Mouse (Mus musculus): ENCODE data around the gene Drd5. TPM values are rescaled to one million over a fixed set of nuclear protein-coding genes. Genes with fewer than 3 reads are reported as not detected.
A peak's percentile ranks its signal among the peaks of the same experiment; 100 is the strongest.

Gene Drd5
- polyA plus RNA-seq (2015; fragmentation: Nextera tagmentation; extraction: Ambion mirVana): 0.59 and 0.73 TPM in 2 replicates

DNA sequence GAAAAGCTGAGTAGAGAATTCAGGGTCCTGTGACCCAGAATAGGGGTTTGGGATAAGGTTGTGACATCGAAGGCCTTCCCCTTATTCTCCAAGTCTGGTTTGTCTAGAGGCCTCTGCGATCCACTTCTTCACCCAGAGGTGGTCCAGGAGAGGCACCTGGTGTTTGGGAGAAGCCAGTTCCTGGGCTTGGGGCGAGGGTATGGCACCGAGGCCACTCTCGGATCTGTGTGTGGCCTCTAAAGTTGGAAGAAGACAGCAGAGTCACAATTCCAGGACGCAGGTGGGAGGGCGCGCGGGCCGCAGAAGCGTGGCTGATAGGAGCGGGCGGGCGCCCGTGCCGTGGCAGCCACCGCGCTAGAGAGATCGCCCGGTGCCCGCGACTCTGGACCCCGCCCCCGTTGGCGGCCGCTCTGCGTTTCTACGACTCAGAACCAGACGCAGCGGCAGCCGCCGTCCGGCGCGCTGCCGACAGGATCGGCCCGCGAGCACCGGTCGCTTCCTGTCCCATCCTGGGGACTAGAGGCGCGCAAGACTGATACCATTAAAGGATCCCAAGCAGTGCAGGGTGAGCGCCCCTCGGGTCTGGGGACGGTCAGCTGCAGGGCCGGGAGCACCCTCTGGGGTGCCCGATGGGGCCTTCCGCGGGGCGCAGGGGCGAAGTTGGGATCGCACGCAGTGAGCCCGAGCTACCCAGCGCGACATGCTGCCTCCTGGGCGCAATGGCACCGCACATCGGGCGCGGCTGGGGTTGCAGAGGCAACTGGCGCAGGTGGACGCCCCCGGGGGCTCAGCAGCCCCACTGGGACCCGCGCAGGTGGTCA, at the start of gene Drd5:
Gene Drd5, plus strand, starts transcription at position 402 of the 821 bp plus-strand sequence.
- Histone ChIP-seq H3K4me2 (peak within 1 kb of the TSS; percentile 95), H3K4me1 (replicated peaks) (peaks cover 6% of the 10 kb centered on the region), H3K9ac (peak within 1 kb of the TSS; percentile 49), H3K27me3 (peaks cover 39% of the 10 kb centered on the region), H3K4me3 (peak within 1 kb of the TSS; percentile 51), H3K36me3 (no peaks in the 10 kb centered on the region), H3K27ac (replicated peaks) (no peak within 1 kb of the TSS), H3K9me3 (no peaks in the 10 kb centered on the region)
- ATAC-seq (ENCODE audit: low FRiP score, low read depth): peak; percentile 65
- WGBS: 3% methylated on average over 63 of the region's 67 CpGs

DNA sequence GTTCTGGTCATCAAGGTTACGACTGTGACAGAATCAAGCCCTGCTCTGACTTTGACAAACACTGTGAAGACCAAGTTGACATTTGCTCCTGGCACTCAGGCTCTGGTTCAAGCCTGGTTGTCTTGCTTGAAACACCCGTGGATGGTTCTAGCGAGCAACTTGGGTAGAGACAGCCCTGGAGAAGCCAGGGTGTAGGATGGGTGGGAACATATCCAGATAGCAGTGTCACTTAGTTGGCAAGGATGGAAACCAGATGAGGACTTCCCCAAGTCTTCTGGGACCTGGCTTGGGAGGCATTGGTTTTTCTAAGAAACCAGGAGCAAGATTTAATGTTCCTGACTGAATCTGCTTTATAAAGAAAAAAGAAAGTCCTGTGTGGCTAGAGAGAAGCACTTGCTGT, 48.2 kb upstream of the Drd5 start:
- H3K27ac ChIP-seq (replicated peaks): no peak overlapping the region
- peaks cover 25% of the 10 kb centered on the region for H3K36me3 ChIP-seq
- H3K4me3 ChIP-seq: no peak overlapping the region
- no peaks in the 10 kb centered on the region for H3K9me3 ChIP-seq
- H3K4me1 ChIP-seq (replicated peaks): no peaks in the 10 kb centered on the region
- no peak overlapping the region for H3K4me2 ChIP-seq
- no peak for ATAC-seq (ENCODE audit: low FRiP score, low read depth)
- H3K9ac ChIP-seq: no peak overlapping the region
- peaks cover 19% of the 10 kb centered on the region for H3K27me3 ChIP-seq
- WGBS: 91% methylated on average over 3 of the region's 3 CpGs

DNA sequence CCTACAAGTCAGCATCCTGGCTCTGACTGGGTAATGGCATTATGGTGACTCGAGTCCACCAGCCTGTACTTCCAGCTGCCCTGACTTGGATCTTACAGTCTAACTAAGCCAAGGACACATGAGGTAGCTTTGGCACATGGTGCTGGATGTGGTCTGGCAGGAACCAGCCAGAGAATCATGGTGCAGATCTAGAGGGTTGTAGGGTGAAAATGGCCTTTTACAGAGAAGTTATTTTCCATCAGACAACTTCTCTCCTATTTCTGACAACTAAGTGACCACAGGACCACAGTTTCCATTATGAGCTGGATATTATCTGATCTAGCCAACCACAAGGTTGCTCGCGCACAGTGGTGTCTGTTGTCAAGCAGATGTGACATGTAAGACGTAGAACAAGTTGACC, 45.3 kb upstream of the Drd5 start:
- peaks cover 12% of the 10 kb centered on the region; the same call in 1 of the 2 replicates for H3K36me3 ChIP-seq

DNA sequence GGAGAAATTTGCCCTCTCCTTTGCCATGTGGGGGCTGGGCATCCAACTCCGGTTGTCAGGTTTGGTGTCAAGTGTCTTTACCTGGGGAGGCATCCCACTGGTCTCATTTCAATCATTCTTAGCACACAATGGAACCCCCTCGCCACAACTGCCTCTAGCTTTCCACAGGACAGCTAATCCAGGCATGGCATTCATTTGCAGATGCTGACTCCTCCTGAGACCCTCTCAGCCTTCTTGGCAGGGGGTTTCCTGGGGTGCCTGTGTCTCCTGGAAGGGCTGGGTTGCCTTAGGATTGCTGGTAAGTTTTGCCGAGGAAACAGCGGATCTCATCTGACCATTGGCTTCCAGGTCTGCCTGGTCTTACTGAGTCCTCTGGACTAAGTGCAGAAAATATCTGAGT, 43.4 kb upstream of the Drd5 start, which contains the start of gene Otop1:
Gene Otop1, plus strand, starts transcription at position 202 of the 400 bp plus-strand sequence.
- peaks cover 58% of the 10 kb centered on the region for H3K27me3 ChIP-seq
- ATAC-seq (ENCODE audit: low FRiP score, low read depth): no peak
- 0 out of 2 replicates have a peak, but pooled peaks cover 5% of the 10 kb centered on the region for H3K36me3 ChIP-seq
- peak within 1 kb of the TSS; percentile 33 for H3K4me3 ChIP-seq
- H3K4me1 ChIP-seq (replicated peaks): peaks cover 20% of the 10 kb centered on the region
- WGBS: 2% methylated on average over 4 of the region's 4 CpGs
- H3K9me3 ChIP-seq: no peaks in the 10 kb centered on the region
- peak within 1 kb of the TSS; percentile 57 for H3K4me2 ChIP-seq
- no peak within 1 kb of the TSS for H3K9ac ChIP-seq
- H3K27ac ChIP-seq (replicated peaks): no peak within 1 kb of the TSS

More for the DNA sequence above, 45.3 kb upstream of the Drd5 start:
- no peak overlapping the region for H3K4me3 ChIP-seq
- ATAC-seq (ENCODE audit: low FRiP score, low read depth): no peak
- H3K27ac ChIP-seq (replicated peaks): no peak overlapping the region
- H3K4me2 ChIP-seq: no peak overlapping the region
- peaks cover 45% of the 10 kb centered on the region for H3K27me3 ChIP-seq
- WGBS: 93% methylated on average over 4 of the region's 4 CpGs
- no peaks in the 10 kb centered on the region for H3K9me3 ChIP-seq
- H3K4me1 ChIP-seq (replicated peaks): peaks cover 20% of the 10 kb centered on the region
- H3K9ac ChIP-seq: no peak overlapping the region

DNA sequence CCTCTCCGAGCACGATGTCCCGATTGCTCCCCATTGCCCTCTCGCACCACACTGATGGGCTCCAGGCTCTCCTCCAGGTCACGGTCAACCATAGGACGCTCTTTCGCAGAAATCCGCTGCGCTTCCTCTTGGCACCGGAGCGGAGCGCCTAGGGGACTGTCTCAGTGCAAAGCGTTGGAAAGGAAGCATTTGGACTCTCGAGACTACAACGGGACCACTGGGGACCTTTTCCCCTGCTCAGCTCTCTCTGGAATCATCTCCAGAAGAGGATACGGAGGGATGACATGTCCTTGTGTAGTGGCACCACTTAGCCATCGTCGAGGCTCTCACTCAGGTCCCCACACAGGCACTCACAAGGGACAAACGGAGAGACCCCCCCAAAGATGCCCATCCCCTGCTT, 42.7 kb upstream of the Drd5 start:
- Histone ChIP-seq H3K9ac (no peak overlapping the region), H3K9me3 (no peaks in the 10 kb centered on the region), H3K4me3 (peak overlapping the region; percentile 33), H3K4me1 (replicated peaks) (peaks cover 20% of the 10 kb centered on the region), H3K36me3 (no peaks in the 10 kb centered on the region), H3K4me2 (peak overlapping the region; percentile 57), H3K27ac (replicated peaks) (no peak overlapping the region), H3K27me3 (peaks cover 58% of the 10 kb centered on the region)
- 1% methylated on average over 19 of the region's 19 CpGs for WGBS
- ATAC-seq (ENCODE audit: low FRiP score, low read depth): 0 out of 2 replicates have a peak, but pooled peaks have one; percentile 20

DNA sequence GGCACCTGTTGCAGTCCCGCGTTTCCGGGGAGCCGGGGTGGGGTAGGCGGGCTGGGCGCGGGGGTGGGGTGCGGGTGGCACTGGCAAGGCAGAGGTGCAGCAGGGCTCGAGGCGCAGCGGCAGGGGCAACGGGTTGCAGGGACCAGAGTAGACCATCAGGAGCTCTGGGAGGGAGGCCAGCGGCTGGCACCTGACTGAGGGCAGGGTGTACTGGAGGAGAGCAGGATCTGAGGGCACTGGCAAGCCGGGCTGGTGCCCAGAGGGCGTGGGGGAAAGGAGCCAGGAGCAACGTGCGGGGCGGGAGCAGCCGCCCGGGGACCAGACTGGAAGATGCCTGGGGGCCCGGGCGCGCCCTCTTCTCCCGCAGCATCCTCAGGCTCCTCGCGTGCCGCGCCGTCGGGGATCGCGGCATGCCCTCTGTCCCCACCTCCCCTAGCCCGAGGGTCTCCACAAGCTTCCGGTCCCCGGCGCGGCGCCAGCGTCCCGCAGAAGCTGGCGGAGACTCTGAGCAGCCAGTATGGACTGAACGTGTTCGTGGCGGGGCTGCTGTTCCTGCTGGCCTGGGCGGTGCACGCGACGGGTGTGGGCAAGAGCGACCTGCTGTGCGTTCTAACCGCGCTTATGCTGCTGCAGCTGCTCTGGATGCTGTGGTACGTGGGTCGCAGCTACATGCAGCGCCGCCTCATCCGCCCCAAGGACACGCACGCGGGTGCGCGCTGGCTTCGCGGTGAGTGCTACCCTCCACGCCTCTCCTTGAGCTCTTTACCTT, 41.9 kb upstream of the Drd5 start:
- H3K4me3 ChIP-seq: peak overlapping the region; percentile 33
- H3K4me2 ChIP-seq: peak overlapping the region; percentile 57
- no peaks in the 10 kb centered on the region for H3K9me3 ChIP-seq
- no peak overlapping the region for H3K27ac ChIP-seq (replicated peaks)
- peaks cover 58% of the 10 kb centered on the region for H3K27me3 ChIP-seq
- H3K4me1 ChIP-seq (replicated peaks): peaks cover 20% of the 10 kb centered on the region
- 0 out of 2 replicates have a peak overlapping the region, but pooled peaks have one; percentile 5 for H3K9ac ChIP-seq
- 1% methylated on average over 53 of the region's 65 CpGs for WGBS
- peak; percentile 45; the same call in 1 of the 2 replicates for ATAC-seq (ENCODE audit: low FRiP score, low read depth)
- H3K36me3 ChIP-seq: no peaks in the 10 kb centered on the region

DNA sequence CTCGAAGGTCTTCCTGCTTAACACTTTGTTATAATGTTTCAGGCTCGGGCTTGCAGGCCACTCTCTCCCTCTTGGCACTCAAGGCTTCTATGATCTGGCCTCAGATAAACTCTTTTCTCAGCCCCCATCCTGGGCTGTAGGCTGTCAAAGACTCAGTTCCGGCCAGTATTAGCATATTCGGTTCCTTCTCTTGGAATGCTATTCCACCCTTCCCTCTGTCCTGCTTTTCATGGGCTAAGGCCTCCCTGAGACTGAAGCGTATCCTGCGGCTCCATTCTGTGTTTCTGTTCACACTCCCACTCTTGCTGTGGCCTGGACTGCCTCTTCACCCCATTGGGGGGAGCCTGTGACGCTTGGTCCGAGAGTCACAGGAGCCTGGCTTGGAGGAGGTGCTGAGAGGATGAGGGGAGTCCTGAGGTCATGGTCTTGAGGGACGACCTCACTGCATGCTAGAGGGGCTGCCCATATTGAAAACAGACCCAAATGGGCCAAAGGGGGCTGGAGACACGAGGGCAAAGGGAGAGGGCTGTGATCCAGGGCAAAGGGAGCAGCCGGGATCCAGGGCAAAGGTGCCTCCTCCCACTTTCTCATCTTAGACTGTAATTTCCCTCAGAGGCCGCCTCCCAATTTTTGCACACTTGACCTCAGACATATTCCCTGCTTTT, 41.1 kb upstream of the Drd5 start:
- Histone ChIP-seq H3K27me3 (peaks cover 58% of the 10 kb centered on the region), H3K9ac (no peak overlapping the region), H3K4me2 (peak overlapping the region; percentile 57), H3K9me3 (no peaks in the 10 kb centered on the region), H3K27ac (replicated peaks) (no peak overlapping the region), H3K4me1 (replicated peaks) (peaks cover 20% of the 10 kb centered on the region), H3K4me3 (peak overlapping the region; percentile 33), H3K36me3 (no peaks in the 10 kb centered on the region)
- 0 out of 2 replicates have a peak, but pooled peaks have one; percentile 16 for ATAC-seq (ENCODE audit: low FRiP score, low read depth)
- 17% methylated on average over 12 of the region's 12 CpGs for WGBS

DNA sequence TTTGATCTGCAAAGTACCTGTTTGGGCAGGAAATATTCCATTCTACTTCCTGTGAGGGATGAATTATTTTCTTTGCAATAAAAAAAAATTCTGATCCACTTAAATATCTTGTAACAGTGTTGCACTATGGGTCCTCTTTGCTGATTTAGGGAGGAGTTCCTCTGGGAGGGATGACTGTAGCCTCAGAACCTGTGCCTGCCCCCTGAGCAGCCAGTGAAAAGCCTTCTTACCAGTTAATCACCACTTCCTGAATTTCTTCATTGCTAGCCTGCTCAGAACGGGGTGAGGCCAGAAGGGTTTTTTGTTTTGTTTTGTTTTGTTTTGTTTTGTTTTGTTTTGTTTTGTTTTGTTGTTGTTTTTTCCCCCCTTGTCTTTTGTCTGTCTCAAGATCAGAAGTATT, 39.1 kb upstream of the Drd5 start:
- Histone ChIP-seq H3K9ac (no peak overlapping the region), H3K4me2 (no peak overlapping the region), H3K9me3 (no peaks in the 10 kb centered on the region), H3K4me1 (replicated peaks) (peaks cover 20% of the 10 kb centered on the region), H3K27ac (replicated peaks) (no peak overlapping the region), H3K27me3 (peaks cover 47% of the 10 kb centered on the region), H3K36me3 (no peaks in the 10 kb centered on the region), H3K4me3 (no peak overlapping the region)
- WGBS: 55% methylated on average over 1 of the region's 1 CpGs
- ATAC-seq (ENCODE audit: low FRiP score, low read depth): no peak

DNA sequence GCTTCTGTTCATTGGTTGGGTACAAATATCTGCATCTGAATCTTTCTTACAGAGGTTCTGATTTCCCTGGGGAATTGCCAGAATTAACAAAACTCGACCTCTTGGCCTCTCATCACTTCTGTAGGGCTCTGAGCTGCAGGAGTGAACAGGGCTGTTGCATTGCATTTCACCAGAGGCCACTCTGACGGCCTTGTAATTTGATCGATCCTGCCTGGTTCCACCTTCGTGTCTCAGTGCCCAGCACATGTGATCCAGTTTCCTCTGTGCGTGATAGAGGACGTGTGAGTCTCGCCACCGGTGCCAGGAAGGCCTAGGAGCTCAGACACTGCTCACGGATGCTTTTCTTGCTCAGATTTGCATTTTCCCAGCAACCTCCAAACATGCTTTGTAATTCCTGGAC, 33.4 kb upstream of the Drd5 start:
- no peak for ATAC-seq (ENCODE audit: low FRiP score, low read depth)
- H3K4me3 ChIP-seq: no peak overlapping the region

DNA sequence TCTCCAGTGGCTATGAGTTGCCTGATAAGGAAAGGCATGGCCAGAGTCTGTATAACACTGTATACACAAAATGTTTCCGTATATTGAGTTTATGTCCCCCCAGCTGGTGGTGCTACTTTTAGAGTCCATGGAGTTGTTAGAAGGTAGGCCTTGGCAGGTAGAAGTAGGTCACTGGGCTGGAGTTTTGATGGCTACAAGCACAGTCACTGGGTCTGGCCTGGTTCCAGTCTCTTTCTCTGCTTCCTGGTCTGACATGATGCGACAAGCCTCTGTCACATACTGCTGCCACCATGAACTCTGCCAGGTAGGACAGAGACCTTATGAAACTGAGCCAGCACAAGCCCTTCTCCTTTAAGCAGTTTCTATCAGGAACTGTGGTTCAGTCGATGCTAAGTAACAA, 30.7 kb upstream of the Drd5 start:
- Histone ChIP-seq H3K4me1 (replicated peaks) (no peaks in the 10 kb centered on the region), H3K9me3 (no peaks in the 10 kb centered on the region), H3K27ac (replicated peaks) (no peak overlapping the region), H3K36me3 (no peaks in the 10 kb centered on the region), H3K27me3 (no peaks in the 10 kb centered on the region), H3K4me2 (no peak overlapping the region), H3K9ac (no peak overlapping the region), H3K4me3 (no peak overlapping the region)
- 92% methylated on average over 3 of the region's 3 CpGs for WGBS
- ATAC-seq (ENCODE audit: low FRiP score, low read depth): no peak

More for the DNA sequence above, 33.4 kb upstream of the Drd5 start:
- Histone ChIP-seq H3K9ac (no peak overlapping the region), H3K4me2 (no peak overlapping the region), H3K27me3 (no peaks in the 10 kb centered on the region), H3K4me1 (replicated peaks) (no peaks in the 10 kb centered on the region), H3K27ac (replicated peaks) (no peak overlapping the region), H3K9me3 (no peaks in the 10 kb centered on the region), H3K36me3 (no peaks in the 10 kb centered on the region)
- 71% methylated on average over 9 of the region's 9 CpGs for WGBS

DNA sequence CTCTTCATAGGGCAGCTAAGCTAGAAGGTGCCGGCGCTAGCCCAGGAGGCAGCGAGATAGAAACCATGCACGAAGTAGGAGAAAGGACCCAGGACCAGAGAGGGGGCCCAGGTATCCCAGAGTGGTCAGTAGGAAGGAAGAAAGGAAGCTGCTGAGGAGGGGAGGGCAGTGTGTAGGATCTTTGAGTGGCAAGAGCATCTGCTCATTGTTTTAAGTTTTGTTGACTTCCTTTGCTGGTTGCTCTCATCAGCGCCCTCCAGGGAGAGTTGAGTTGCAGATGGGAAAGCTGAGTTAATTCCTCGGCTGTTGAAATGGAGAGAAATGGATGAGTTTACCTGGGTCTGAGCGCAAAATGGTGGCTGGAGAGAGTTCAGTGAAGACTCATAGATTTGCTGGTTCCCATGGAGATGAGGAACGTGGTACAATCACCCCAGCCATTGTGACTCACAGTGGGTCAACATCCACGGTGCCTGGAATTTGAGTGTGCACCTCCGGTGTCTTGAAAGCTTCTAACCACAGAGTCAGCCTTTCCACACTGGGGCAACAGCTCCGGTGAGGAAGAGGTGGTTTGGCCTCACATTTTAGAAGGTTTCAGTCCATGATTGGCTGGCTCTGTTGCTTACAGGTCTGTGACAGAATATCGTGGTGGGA, 17.3 kb upstream of the Drd5 start:
- 89% methylated on average over 12 of the region's 12 CpGs for WGBS
- Histone ChIP-seq H3K4me3 (no peak overlapping the region), H3K27ac (replicated peaks) (no peak overlapping the region), H3K27me3 (no peaks in the 10 kb centered on the region), H3K9me3 (no peaks in the 10 kb centered on the region), H3K4me1 (replicated peaks) (no peaks in the 10 kb centered on the region), H3K4me2 (no peak overlapping the region), H3K36me3 (no peaks in the 10 kb centered on the region), H3K9ac (no peak overlapping the region)
- no peak for ATAC-seq (ENCODE audit: low FRiP score, low read depth)
